Mouse (Mus musculus): ENCODE measurements around the gene Pcsk6.

Pcsk6 gene

GRCm38 (mm10) chr7:65957245-65957644, 95.7 kb downstream of the Pcsk6 start:
- ChIA-PET CTCF (no interaction called here), POLR2A (no interaction called here)

GRCm38 (mm10) chr7:65958105-65958504, 96.6 kb downstream of the Pcsk6 start:
- ChIA-PET POLR2A (no interaction called here), CTCF (no interaction called here)

GRCm38 (mm10) chr7:65959221-65959924, 97.8 kb downstream of the Pcsk6 start:
- ChIA-PET CTCF (no interaction called here), POLR2A (no interaction called here)

- ChIA-PET CTCF (no interaction called here), POLR2A (no interaction called here)
Observed at GRCm38 (mm10) chr7:65962611-65963010, 101.1 kb downstream of the Pcsk6 start.

GRCm38 (mm10) chr7:65964398-65964797, 102.9 kb downstream of the Pcsk6 start:
- POLR2A ChIA-PET, result interaction anchor here in 1 of 4 experiments (1.3 kb wide), 1 partner anchor 9 kb away, joined by 3 read pairs; no protein-coding TSS in a partner anchor
- CTCF ChIA-PET, result interaction anchor here in 1 of 4 experiments (0.6 kb wide), 1 partner anchor 30 kb away, joined by 3 read pairs; no protein-coding TSS in a partner anchor

- ChIA-PET POLR2A (interaction anchor here in 1 of 4 experiments (0.7 kb wide), 1 partner anchor 17 kb away, joined by 4 read pairs; no protein-coding TSS in a partner anchor), CTCF (interaction anchor here in 1 of 4 experiments (0.5 kb wide), 1 partner anchor 274 kb away, joined by 6 read pairs; no protein-coding TSS in a partner anchor)
Observed at GRCm38 (mm10) chr7:65971301-65971700, 109.8 kb downstream of the Pcsk6 start.

GRCm38 (mm10) chr7:65977286-65977685, 115.8 kb downstream of the Pcsk6 start:
- CTCF ChIA-PET, result no interaction called here
- POLR2A ChIA-PET, result no interaction called here

- POLR2A ChIA-PET, result no interaction called here
Observed at GRCm38 (mm10) chr7:65977977-65978376, 116.4 kb downstream of the Pcsk6 start.

GRCm38 (mm10) chr7:65978996-65979823, 117.7 kb downstream of the Pcsk6 start:
- ChIA-PET POLR2A (no interaction called here), CTCF (no interaction called here)

More at GRCm38 (mm10) chr7:65977977-65978376, 116.4 kb downstream of the Pcsk6 start:
- CTCF ChIA-PET, result no interaction called here

- CTCF ChIA-PET, result no interaction called here
Observed at GRCm38 (mm10) chr7:65980000-65980399, 118.5 kb downstream of the Pcsk6 start.

GRCm38 (mm10) chr7:65982057-65982456, 120.5 kb downstream of the Pcsk6 start:
- ChIA-PET POLR2A (interaction anchor here in 1 of 4 experiments (0.7 kb wide), 1 partner anchor 188 kb away, joined by 3 read pairs; no protein-coding TSS in a partner anchor), CTCF (no interaction called here)

More at GRCm38 (mm10) chr7:65980000-65980399, 118.5 kb downstream of the Pcsk6 start:
- POLR2A ChIA-PET, result no interaction called here

- ChIA-PET POLR2A (interaction anchor here in 3 of 4 experiments (0.6 to 1.7 kb wide), 4 partner anchors 10 to 91 kb away, joined by 3 to 4 read pairs (median 4); partner anchors contain the start of gene Selenos (in 1 of the 3)), CTCF (no interaction called here)
Observed at GRCm38 (mm10) chr7:65988249-65988648, 126.7 kb downstream of the Pcsk6 start.

- ChIA-PET CTCF (no interaction called here), POLR2A (interaction anchor here in 2 of 4 experiments (1.1 to 1.7 kb wide), 2 partner anchors 10 to 91 kb away, joined by 3 to 4 read pairs; partner anchors contain the start of gene Selenos (in 1 of the 2))
Observed at GRCm38 (mm10) chr7:65988709-65989108, 127.2 kb downstream of the Pcsk6 start.

GRCm38 (mm10) chr7:65992329-65992728, 130.8 kb downstream of the Pcsk6 start:
- ChIA-PET CTCF (no interaction called here), POLR2A (interaction anchor here in 1 of 4 experiments (1.1 kb wide), 1 partner anchor 68 kb away, joined by 3 read pairs; no protein-coding TSS in a partner anchor)

GRCm38 (mm10) chr7:65993410-65993809, 131.9 kb downstream of the Pcsk6 start:
- CTCF ChIA-PET, result interaction anchor here in 1 of 4 experiments (0.6 kb wide), 1 partner anchor 11 kb away, joined by 4 read pairs; no protein-coding TSS in a partner anchor

GRCm38 (mm10) chr7:66001035-66001754, 139.7 kb downstream of the Pcsk6 start:
- CTCF ChIA-PET, result no interaction called here
- POLR2A ChIA-PET, result interaction anchor here in 2 of 4 experiments (0.8 to 1.5 kb wide), 2 partner anchors 11 to 78 kb away, joined by 3 read pairs; no protein-coding TSS in a partner anchor

More at GRCm38 (mm10) chr7:65993410-65993809, 131.9 kb downstream of the Pcsk6 start:
- POLR2A ChIA-PET, result no interaction called here

- CTCF ChIA-PET, result no interaction called here
- POLR2A ChIA-PET, result interaction anchor here in 1 of 4 experiments (1.5 kb wide), 1 partner anchor 11 kb away, joined by 3 read pairs; no protein-coding TSS in a partner anchor
Observed at GRCm38 (mm10) chr7:66001797-66002196, 140.3 kb downstream of the Pcsk6 start.

GRCm38 (mm10) chr7:66003447-66003846, 141.9 kb downstream of the Pcsk6 start:
- POLR2A ChIA-PET, result interaction anchor here in 2 of 4 experiments (0.8 to 1.0 kb wide), 2 partner anchors 16 to 76 kb away, joined by 4 read pairs; partner anchors contain the start of gene Selenos (in 1 of the 2)
- CTCF ChIA-PET, result no interaction called here
